In the genomic region with DNA sequence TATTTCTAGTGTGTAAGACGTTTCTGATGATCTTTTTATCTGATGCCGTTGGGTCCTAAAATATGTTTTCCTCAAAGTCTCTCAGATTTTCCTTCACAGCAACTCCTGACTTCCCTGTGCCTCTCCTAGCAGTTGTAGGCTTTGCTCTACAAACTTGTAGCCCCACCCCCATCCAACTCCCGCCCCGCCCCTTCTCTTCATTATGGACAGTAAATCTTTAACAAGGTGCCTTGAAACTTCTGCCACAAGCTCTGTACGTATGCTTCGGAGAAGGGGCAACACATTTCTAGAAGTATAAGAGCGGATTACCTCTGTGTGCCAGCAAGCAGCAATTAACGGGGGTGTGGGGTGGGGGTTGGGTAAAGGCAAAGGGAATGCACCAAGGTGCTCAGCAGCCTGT, we compare ENCODE assay signal across 23 mouse cellular contexts.
"Had no signal": no experiment of that assay in that cellular context is flagged by ENCODE, and none has a peak within 500 bp of the region (broad histone marks: within the 10 kb centered on the region; RNA-seq: fewer than 3 reads in every experiment).

No protein-coding gene starts in this region.

- H3K4me1 ChIP-seq: heart, embryonic 10.5 days; heart, embryonic 12.5 days; hindbrain, embryonic 10.5 days; hindbrain, embryonic 12.5 days; limb, embryonic 13.5 days; limb, embryonic 15.5 days; liver, embryonic 12.5 days had no signal

- H3K27me3 ChIP-seq: heart, embryonic 12.5 days; hindbrain, embryonic 12.5 days; limb, embryonic 13.5 days; limb, embryonic 15.5 days; liver, embryonic 12.5 days had no signal

- H3K4me3 ChIP-seq: heart, embryonic 10.5 days; heart, embryonic 12.5 days; hindbrain, embryonic 10.5 days; hindbrain, embryonic 12.5 days; limb, embryonic 13.5 days; limb, embryonic 15.5 days; liver, embryonic 12.5 days had no signal

- H3K36me3 ChIP-seq: heart, embryonic 10.5 days; heart, embryonic 12.5 days; hindbrain, embryonic 10.5 days; hindbrain, embryonic 12.5 days; limb, embryonic 13.5 days; limb, embryonic 15.5 days; liver, embryonic 12.5 days had no signal

- H3K4me2 ChIP-seq: heart, embryonic 12.5 days; hindbrain, embryonic 12.5 days; hindbrain, embryonic 14.5 days; limb, embryonic 13.5 days; limb, embryonic 15.5 days; liver, embryonic 12.5 days had no signal

- H3K9me3 ChIP-seq: heart, embryonic 10.5 days; heart, embryonic 12.5 days; hindbrain, embryonic 10.5 days; hindbrain, embryonic 12.5 days; limb, embryonic 13.5 days; limb, embryonic 15.5 days; liver, embryonic 12.5 days had no signal

- ATAC-seq: forebrain, postnatal 0 days; hindbrain, embryonic 16.5 days; inflammation-experienced regulatory T-cells, adult 6 months; liver, embryonic 12.5 days had no signal

- H3K27ac ChIP-seq: heart, embryonic 10.5 days; hindbrain, embryonic 10.5 days; hindbrain, embryonic 12.5 days; hindbrain, embryonic 14.5 days; kidney, postnatal 0 days; limb, embryonic 13.5 days; limb, embryonic 15.5 days; liver, embryonic 12.5 days; liver, embryonic 14.5 days had no signal

- DNase-seq: forebrain, postnatal 0 days; gastrocnemius, postnatal 25 days; heart, adult 18-20 months; heart, postnatal 10 days; heart, postnatal 4 days; kidney, adult 11 months; kidney, adult 2 months; kidney, postnatal 14 days; layer of hippocampus, adult 9-11 months; layer of hippocampus, postnatal 36 days; left cerebral cortex, postnatal 4 days had no signal

- H3K9ac ChIP-seq: forebrain, postnatal 0 days; heart, embryonic 12.5 days; hindbrain, embryonic 12.5 days; hindbrain, embryonic 14.5 days; limb, embryonic 13.5 days; limb, embryonic 15.5 days; liver, embryonic 12.5 days; liver, embryonic 14.5 days had no signal
